Mouse (Mus musculus): ENCODE measurements around the gene Ccdc69. TPM values are rescaled to one million over a fixed set of nuclear protein-coding genes. Genes with fewer than 3 reads are reported as not detected.

Gene Ccdc69
- polyA plus RNA-seq, 1 experiment from 2014 or later, result 1.9 TPM

- no peaks in the 10 kb centered on the region for H3K27me3 ChIP-seq (ENCODE audit: insufficient read depth, low read length)
- ATAC-seq (ENCODE audit: insufficient read depth) (peak; percentile 76), DNase-seq (peak; percentile 70)
- H3K27ac ChIP-seq (ENCODE audit: low read depth), result peak overlapping the region; percentile 98
- peak overlapping the region; percentile 80 for H3K9ac ChIP-seq
- H3K4me2 ChIP-seq, result peak overlapping the region; percentile 94
- H3K36me3 ChIP-seq (ENCODE audit: insufficient read depth), result peaks cover 3% of the 10 kb centered on the region; the same call in 1 of the 2 replicates
- H3K4me3 ChIP-seq (ENCODE audit: low read depth, low read length), result peak overlapping the region; percentile 80
- peaks cover 26% of the 10 kb centered on the region for H3K4me1 ChIP-seq (ENCODE audit: insufficient read depth)
- no peaks in the 10 kb centered on the region for H3K9me3 ChIP-seq (ENCODE audit: low read depth, low read length)
- WGBS, result 20% methylated on average over 10 of the region's 10 CpGs
- TF ChIP-seq CTCF (IDR thresholded peaks at IDR 0.05; ENCODE audit: low read depth), result no peak
Observed at GRCm38 (mm10) chr11:55031211-55031990, 46.5 kb downstream of the Ccdc69 start.

GRCm38 (mm10) chr11:55028509-55028908 lies 49.4 kb downstream of the Ccdc69 start:
- WGBS, result 52% methylated on average over 2 of the region's 2 CpGs
- no peak for TF ChIP-seq CTCF (IDR thresholded peaks at IDR 0.05; ENCODE audit: low read depth)
- peaks cover 51% of the 10 kb centered on the region for H3K4me1 ChIP-seq (ENCODE audit: insufficient read depth)
- H3K9me3 ChIP-seq (ENCODE audit: low read depth, low read length), result no peaks in the 10 kb centered on the region
- H3K4me2 ChIP-seq, result no peak overlapping the region; the same call in 1 of the 2 replicates
- H3K4me3 ChIP-seq (ENCODE audit: low read depth, low read length), result no peak overlapping the region
- peaks cover 17% of the 10 kb centered on the region; the same call in 1 of the 2 replicates for H3K36me3 ChIP-seq (ENCODE audit: insufficient read depth)
- no peak overlapping the region; the same call in 1 of the 2 replicates for H3K9ac ChIP-seq
- no peak for DNase-seq
- no peak for ATAC-seq (ENCODE audit: insufficient read depth)
- no peaks in the 10 kb centered on the region for H3K27me3 ChIP-seq (ENCODE audit: insufficient read depth, low read length)
- H3K27ac ChIP-seq (ENCODE audit: low read depth), result peak overlapping the region; percentile 85

- TF ChIP-seq CTCF (IDR thresholded peaks at IDR 0.05; ENCODE audit: low read depth), result no peak
- peak overlapping the region; percentile 85 for H3K27ac ChIP-seq (ENCODE audit: low read depth)
- no peaks in the 10 kb centered on the region for H3K27me3 ChIP-seq (ENCODE audit: insufficient read depth, low read length)
- H3K9me3 ChIP-seq (ENCODE audit: low read depth, low read length), result no peaks in the 10 kb centered on the region
- H3K9ac ChIP-seq, result no peak overlapping the region
- no peak for ATAC-seq (ENCODE audit: insufficient read depth)
- no peak overlapping the region for H3K4me3 ChIP-seq (ENCODE audit: low read depth, low read length)
- peaks cover 17% of the 10 kb centered on the region; the same call in 1 of the 2 replicates for H3K36me3 ChIP-seq (ENCODE audit: insufficient read depth)
- H3K4me1 ChIP-seq (ENCODE audit: insufficient read depth), result peaks cover 58% of the 10 kb centered on the region
- peak; percentile 77 for DNase-seq
- H3K4me2 ChIP-seq, result peak overlapping the region; percentile 31
- 70% methylated on average over 2 of the region's 2 CpGs for WGBS
Observed at GRCm38 (mm10) chr11:55027204-55027855, 50.6 kb downstream of the Ccdc69 start.

- TF ChIP-seq CTCF (IDR thresholded peaks at IDR 0.05; ENCODE audit: low read depth), result no peak
- ATAC-seq (ENCODE audit: insufficient read depth), result no peak
- Histone ChIP-seq H3K27me3 (ENCODE audit: insufficient read depth, low read length) (no peaks in the 10 kb centered on the region), H3K9me3 (ENCODE audit: low read depth, low read length) (no peaks in the 10 kb centered on the region), H3K4me3 (ENCODE audit: low read depth, low read length) (no peak overlapping the region), H3K9ac (no peak overlapping the region), H3K4me1 (ENCODE audit: insufficient read depth) (peaks cover 53% of the 10 kb centered on the region), H3K27ac (ENCODE audit: low read depth) (peak overlapping the region; percentile 99), H3K36me3 (ENCODE audit: insufficient read depth) (peaks cover 23% of the 10 kb centered on the region), H3K4me2 (0 out of 2 replicates have a peak overlapping the region, but pooled peaks have one; percentile 2)
- DNase-seq, result peak; percentile 61
- 62% methylated on average over 4 of the region's 4 CpGs for WGBS
Observed at GRCm38 (mm10) chr11:55025896-55026295, 52.0 kb downstream of the Ccdc69 start.

GRCm38 (mm10) chr11:55023583-55023982 lies 54.3 kb downstream of the Ccdc69 start:
- no peak for TF ChIP-seq CTCF (IDR thresholded peaks at IDR 0.05; ENCODE audit: low read depth)
- 47% methylated on average over 3 of the region's 3 CpGs for WGBS
- Histone ChIP-seq H3K27me3 (ENCODE audit: insufficient read depth, low read length) (no peaks in the 10 kb centered on the region), H3K36me3 (ENCODE audit: insufficient read depth) (peaks cover 46% of the 10 kb centered on the region), H3K4me1 (ENCODE audit: insufficient read depth) (peaks cover 42% of the 10 kb centered on the region), H3K27ac (ENCODE audit: low read depth) (peak overlapping the region; percentile 99), H3K9me3 (ENCODE audit: low read depth, low read length) (no peaks in the 10 kb centered on the region), H3K9ac (peak overlapping the region; percentile 33; the same call in 1 of the 2 replicates), H3K4me3 (ENCODE audit: low read depth, low read length) (no peak overlapping the region), H3K4me2 (peak overlapping the region; percentile 48)
- DNase-seq, result no peak
- ATAC-seq (ENCODE audit: insufficient read depth), result peak; percentile 29

- WGBS, result under 1% methylated on average over 10 of the region's 10 CpGs
- Histone ChIP-seq H3K27me3 (ENCODE audit: insufficient read depth, low read length) (no peaks in the 10 kb centered on the region), H3K27ac (ENCODE audit: low read depth) (peak overlapping the region; percentile 99), H3K36me3 (ENCODE audit: insufficient read depth) (peaks cover 50% of the 10 kb centered on the region), H3K4me1 (ENCODE audit: insufficient read depth) (peaks cover 42% of the 10 kb centered on the region), H3K4me2 (peak overlapping the region; percentile 48), H3K4me3 (ENCODE audit: low read depth, low read length) (peak overlapping the region; percentile 3; the same call in 1 of the 2 replicates), H3K9me3 (ENCODE audit: low read depth, low read length) (no peaks in the 10 kb centered on the region), H3K9ac (peak overlapping the region; percentile 33)
- ATAC-seq (ENCODE audit: insufficient read depth), result peak; percentile 93
- DNase-seq, result peak; percentile 98
- TF ChIP-seq CTCF (IDR thresholded peaks at IDR 0.05; ENCODE audit: low read depth), result no peak
Observed at GRCm38 (mm10) chr11:55023049-55023564, 54.8 kb downstream of the Ccdc69 start.

Measured in lung, embryonic 14.5 days (tissue).